Mouse (Mus musculus) embryonic facial prominence, embryonic 15.5 days (tissue): ENCODE data around the gene Cdcp2. TPM values are rescaled to one million over a fixed set of nuclear protein-coding genes. Genes with fewer than 3 reads are reported as not detected.
"Not testable (repeated sequence)": the region's sequence is repeated elsewhere in the genome, so short reads cannot be mapped to it uniquely, and the experiment has no call there.

Experiments used
- ATAC-seq: fragments of 200-750 bp; cut with Nextera tagmentation; 2 replicates; pipeline ENCODE4 v1.8.0; 2017; ENCODE audit warnings: low read depth, moderate TSS enrichment; ENCODE audit not compliant: insufficient number of reproducible peaks, low FRiP score, low TSS enrichment
- H3K27ac ChIP-seq: fragments of 300-500 bp; sonication (generic); replicated peaks from 2 replicates; pipeline ENCODE4 v1.5.1; 2015; ENCODE audit warnings: mild to moderate bottlenecking, inconsistent platforms
- H3K27me3 ChIP-seq: fragments of 300-500 bp; sonication (generic); 2 replicates; pipeline ENCODE4 v1.6.1; 2015; ENCODE audit warnings: inconsistent platforms
- H3K36me3 ChIP-seq: fragments of 300-500 bp; sonication (generic); 2 replicates; pipeline ENCODE4 v1.6.1; 2015; ENCODE audit warnings: mild to moderate bottlenecking, inconsistent platforms
- H3K4me1 ChIP-seq: fragments of 300-500 bp; sonication (generic); 2 replicates; pipeline ENCODE4 v1.6.1; 2015; ENCODE audit warnings: inconsistent platforms
- H3K4me2 ChIP-seq: fragments of 300-500 bp; sonication (generic); replicated peaks from 2 replicates; pipeline ENCODE4 v1.6.1; 2015; ENCODE audit warnings: mild to moderate bottlenecking, inconsistent platforms
- H3K4me3 ChIP-seq: fragments of 300-500 bp; sonication (generic); replicated peaks from 2 replicates; pipeline ENCODE4 v1.5.1; 2015; ENCODE audit warnings: mild to moderate bottlenecking, inconsistent platforms
- H3K9ac ChIP-seq: fragments of 300-500 bp; sonication (generic); 2 replicates; pipeline ENCODE4 v1.6.1; 2015; ENCODE audit warnings: inconsistent platforms
- H3K9me3 ChIP-seq: fragments of 300-500 bp; sonication (generic); replicated peaks from 2 replicates; pipeline ENCODE4 v1.6.1; 2016; ENCODE audit warnings: inconsistent platforms
- WGBS: fragments of 180-500 bp; shearing (Covaris S2); methylation state at CpG from one replicate; pipeline ENCODE4 v1.1.7; 2015; 5-methylcytosine and 5-hydroxymethylcytosine counted together
- polyA plus RNA-seq: library from polyadenylated mRNA; unstranded; fragments of >200 nt; fragmentation: Nextera tagmentation; extraction: Ambion mirVana; gene quantifications from 2 replicates; pipeline ENCODE4 v1.2.1, GENCODE M21; 2015

Gene Cdcp2
- polyA plus RNA-seq, 1 experiment from 2014 or later, result not detected

DNA sequence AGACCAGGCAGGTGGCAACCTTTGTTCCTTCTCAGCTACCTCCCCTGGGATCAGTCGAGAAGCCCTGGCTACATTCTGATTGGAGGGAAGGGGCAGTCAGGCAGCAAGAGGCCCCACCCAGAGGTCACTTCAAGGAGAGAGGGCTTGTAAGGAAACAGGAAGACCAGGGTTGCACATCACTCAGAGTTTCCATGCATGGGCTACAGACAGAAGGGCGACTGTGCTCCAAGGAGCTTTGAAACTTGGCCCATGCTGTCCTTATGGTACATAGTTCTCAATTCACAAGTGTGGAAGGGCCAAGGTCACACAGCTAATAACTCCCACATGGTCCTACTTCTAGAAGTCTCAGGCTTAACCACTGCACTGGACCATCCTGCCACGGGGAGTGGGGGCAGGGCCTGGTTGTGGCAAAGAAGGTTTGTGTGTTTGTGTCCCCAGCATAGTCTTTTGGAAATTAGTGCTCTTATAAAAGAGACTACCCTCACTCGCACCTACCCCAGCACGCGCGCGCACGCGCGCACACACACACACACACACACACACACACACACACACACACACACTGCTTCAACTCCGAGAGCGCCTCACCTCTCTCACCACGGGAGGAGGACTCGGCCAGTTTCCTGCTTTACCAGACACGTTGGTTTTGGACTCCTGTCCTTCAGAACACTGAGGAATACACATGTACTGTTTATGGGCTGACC is 2.1 kb upstream of the Cdcp2 start:
- H3K4me2 ChIP-seq, result no peak overlapping the region
- no peak overlapping the region for H3K4me3 ChIP-seq
- 58% methylated on average over 16 of the region's 16 CpGs for WGBS
- H3K4me1 ChIP-seq, result peaks cover 12% of the 10 kb centered on the region; the same call in 1 of the 2 replicates
- no peaks in the 10 kb centered on the region for H3K27me3 ChIP-seq
- H3K36me3 ChIP-seq, result no peaks in the 10 kb centered on the region
- H3K9me3 ChIP-seq, result no peaks in the 10 kb centered on the region
- no peak for ATAC-seq
- no peak overlapping the region for H3K9ac ChIP-seq
- no peak overlapping the region for H3K27ac ChIP-seq

DNA sequence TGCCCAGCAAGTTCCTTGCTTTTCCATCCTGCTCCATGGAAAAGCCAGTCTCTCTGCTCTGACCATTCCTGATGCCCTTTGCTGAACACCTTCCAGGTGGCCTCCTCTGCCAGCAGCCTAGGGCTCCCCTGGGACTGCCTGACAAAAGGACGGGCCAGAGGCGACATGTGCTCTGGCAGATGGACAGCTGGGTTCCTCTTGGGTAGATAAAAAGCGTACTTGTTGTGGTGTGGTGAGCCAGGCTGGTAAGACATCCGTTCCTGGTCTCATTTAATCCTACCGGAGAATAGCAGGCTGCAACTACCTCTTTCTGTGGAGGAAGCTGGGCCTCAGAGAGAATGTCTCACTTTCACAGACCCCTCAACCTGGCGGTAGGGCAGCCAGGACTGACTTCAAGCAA is 648 bp upstream of the Cdcp2 start:
- Histone ChIP-seq H3K4me1 (peaks cover 12% of the 10 kb centered on the region; the same call in 1 of the 2 replicates), H3K27ac (no peak overlapping the region), H3K4me3 (no peak overlapping the region), H3K4me2 (no peak overlapping the region), H3K9ac (no peak overlapping the region), H3K9me3 (no peaks in the 10 kb centered on the region), H3K27me3 (no peaks in the 10 kb centered on the region), H3K36me3 (no peaks in the 10 kb centered on the region)
- 23% methylated on average over 6 of the region's 6 CpGs for WGBS
- ATAC-seq, result no peak

DNA sequence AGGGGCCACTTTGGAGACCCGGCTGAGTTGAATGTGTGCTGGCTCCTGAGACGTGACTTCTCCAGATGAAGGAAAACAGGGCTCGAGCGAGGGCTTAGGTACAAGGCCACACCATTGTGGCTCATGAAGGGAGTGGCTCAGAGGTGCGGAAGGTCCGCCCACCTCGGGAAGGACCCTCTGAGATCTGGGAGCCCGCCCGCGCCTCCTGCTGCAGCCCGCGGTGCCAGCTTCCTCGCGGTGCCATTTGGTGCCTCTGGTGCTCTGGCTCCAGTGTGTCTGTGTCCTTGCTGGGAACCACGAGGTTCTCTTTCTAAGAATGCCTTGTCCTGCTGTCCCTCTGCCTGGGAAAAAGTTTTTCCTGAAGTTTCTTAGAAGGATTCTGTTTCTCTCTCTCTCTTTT is 1.2 kb downstream of the Cdcp2 start:
- H3K36me3 ChIP-seq, result no peaks in the 10 kb centered on the region
- ATAC-seq, result no peak
- H3K9ac ChIP-seq, result no peak overlapping the region
- WGBS, result 69% methylated on average over 15 of the region's 15 CpGs
- peaks cover 12% of the 10 kb centered on the region; the same call in 1 of the 2 replicates for H3K4me1 ChIP-seq
- no peaks in the 10 kb centered on the region for H3K9me3 ChIP-seq
- no peaks in the 10 kb centered on the region for H3K27me3 ChIP-seq
- H3K4me3 ChIP-seq, result no peak overlapping the region
- no peak overlapping the region for H3K27ac ChIP-seq
- H3K4me2 ChIP-seq, result no peak overlapping the region

DNA sequence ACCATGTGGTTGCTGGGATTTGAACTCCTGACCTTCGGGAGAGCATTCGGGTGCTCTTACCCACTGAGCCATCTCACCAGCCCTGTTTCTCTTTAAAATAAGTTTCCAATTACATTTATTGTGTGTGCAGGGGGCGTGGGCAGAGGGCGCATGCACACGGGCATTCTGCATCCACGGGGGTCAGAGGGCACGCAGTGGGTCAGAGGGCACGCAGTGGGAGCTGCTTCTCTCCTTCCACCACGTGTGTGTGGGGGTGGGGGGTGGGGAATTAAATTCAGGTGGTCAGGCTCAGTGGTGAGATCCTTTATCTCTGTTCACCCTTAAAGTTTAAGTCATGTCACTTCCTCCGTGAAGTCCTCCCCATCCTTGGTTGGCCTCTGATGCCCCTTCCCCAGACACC is 1.7 kb downstream of the Cdcp2 start:
- 55% methylated on average over 10 of the region's 10 CpGs for WGBS
- ATAC-seq, result no peak
- Histone ChIP-seq H3K27ac (no peak overlapping the region), H3K4me2 (no peak overlapping the region), H3K27me3 (no peaks in the 10 kb centered on the region), H3K4me1 (peaks cover 12% of the 10 kb centered on the region; the same call in 1 of the 2 replicates), H3K36me3 (no peaks in the 10 kb centered on the region), H3K4me3 (no peak overlapping the region), H3K9ac (no peak overlapping the region), H3K9me3 (no peaks in the 10 kb centered on the region)

DNA sequence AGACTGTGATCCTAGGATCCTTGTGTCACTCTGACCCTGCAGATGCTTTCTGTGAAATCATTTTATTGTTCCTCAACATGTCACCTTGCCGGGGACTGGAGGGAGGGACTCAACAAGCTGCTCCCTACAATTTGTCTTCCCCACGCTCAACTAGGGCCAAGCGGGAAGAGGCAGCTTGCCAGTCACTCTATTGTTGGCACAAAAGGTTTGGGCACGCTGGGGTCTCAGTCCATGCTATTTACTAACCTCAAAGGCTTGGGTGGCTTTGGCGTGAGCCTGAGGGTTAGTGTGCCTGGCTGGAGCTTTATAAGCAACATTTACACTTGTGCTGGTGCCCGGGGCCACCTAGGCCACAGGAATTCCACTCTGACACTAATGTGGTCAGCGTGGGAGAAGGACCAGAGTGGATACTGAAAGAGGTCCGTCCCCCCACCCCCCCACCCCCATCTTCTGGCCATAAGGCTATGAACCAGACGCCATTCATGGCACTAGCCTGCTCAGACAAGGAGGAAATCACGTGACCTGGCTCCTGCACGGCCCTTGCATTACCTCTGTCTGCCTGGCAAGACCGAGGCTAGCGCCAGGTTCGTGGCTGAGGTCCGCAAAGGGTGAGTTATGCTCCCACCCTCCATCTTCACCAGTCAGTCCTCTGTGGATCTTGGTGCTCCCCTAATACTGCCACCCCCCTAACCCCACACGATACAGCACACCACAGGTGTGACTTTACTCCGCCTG is 2.3 kb downstream of the Cdcp2 start:
- no peak overlapping the region for H3K9ac ChIP-seq
- peaks cover 12% of the 10 kb centered on the region; the same call in 1 of the 2 replicates for H3K4me1 ChIP-seq
- WGBS, result 70% methylated on average over 17 of the region's 17 CpGs
- H3K4me3 ChIP-seq, result no peak overlapping the region
- no peak overlapping the region for H3K4me2 ChIP-seq
- no peak for ATAC-seq
- no peaks in the 10 kb centered on the region for H3K36me3 ChIP-seq
- H3K27me3 ChIP-seq, result no peaks in the 10 kb centered on the region
- H3K27ac ChIP-seq, result no peak overlapping the region
- H3K9me3 ChIP-seq, result no peaks in the 10 kb centered on the region

DNA sequence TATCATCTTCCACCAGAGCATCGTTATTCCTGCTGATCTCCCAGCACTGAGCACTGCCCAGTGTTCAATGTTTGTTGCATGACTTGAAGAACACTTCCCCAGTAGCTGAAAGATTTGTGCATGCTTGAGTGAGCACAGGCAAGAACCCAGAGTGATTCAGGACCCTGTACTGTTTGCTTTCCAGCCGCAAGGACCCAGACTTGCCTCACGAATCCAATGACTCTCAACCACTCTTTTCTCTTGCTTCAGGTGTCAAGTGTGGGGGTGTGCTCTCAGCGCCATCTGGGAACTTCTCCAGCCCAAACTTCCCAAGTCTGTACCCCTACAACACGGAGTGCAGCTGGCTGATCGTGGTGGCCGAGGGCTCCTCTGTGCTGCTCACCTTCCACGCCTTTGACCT is 5.5 kb downstream of the Cdcp2 start:
- WGBS, result 67% methylated on average over 8 of the region's 8 CpGs
- no peaks in the 10 kb centered on the region for H3K27me3 ChIP-seq
- no peak overlapping the region for H3K27ac ChIP-seq
- H3K9me3 ChIP-seq, result no peaks in the 10 kb centered on the region
- H3K9ac ChIP-seq, result no peak overlapping the region
- ATAC-seq, result no peak
- no peak overlapping the region for H3K4me2 ChIP-seq
- H3K4me1 ChIP-seq, result no peaks in the 10 kb centered on the region
- no peaks in the 10 kb centered on the region for H3K36me3 ChIP-seq
- no peak overlapping the region for H3K4me3 ChIP-seq

DNA sequence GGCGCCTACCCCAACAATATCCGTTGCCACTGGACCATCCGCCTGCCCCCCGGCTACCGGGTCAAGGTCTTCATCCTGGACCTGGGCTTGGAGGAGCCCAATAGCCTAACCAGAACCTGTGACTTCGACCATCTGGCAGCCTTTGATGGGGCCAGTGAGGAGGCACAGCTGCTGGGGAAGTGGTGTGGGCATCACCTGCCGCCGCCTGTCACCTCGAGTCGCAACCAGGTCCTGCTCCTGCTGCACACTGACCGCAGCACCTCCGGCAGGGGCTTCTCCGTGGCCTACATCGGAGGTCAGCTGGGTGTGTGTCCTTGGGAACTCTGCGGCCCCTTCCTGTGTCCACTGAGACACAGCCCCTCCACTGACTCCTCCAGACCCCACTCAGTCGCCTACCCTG is 10.1 kb downstream of the Cdcp2 start:
- Histone ChIP-seq H3K9ac (no peak overlapping the region), H3K4me1 (0 out of 2 replicates have a peak, but pooled peaks cover 8% of the 10 kb centered on the region), H3K36me3 (no peaks in the 10 kb centered on the region), H3K4me3 (no peak overlapping the region), H3K27me3 (no peaks in the 10 kb centered on the region), H3K9me3 (no peaks in the 10 kb centered on the region), H3K4me2 (no peak overlapping the region), H3K27ac (no peak overlapping the region)
- 86% methylated on average over 16 of the region's 16 CpGs for WGBS
- no peak for ATAC-seq

DNA sequence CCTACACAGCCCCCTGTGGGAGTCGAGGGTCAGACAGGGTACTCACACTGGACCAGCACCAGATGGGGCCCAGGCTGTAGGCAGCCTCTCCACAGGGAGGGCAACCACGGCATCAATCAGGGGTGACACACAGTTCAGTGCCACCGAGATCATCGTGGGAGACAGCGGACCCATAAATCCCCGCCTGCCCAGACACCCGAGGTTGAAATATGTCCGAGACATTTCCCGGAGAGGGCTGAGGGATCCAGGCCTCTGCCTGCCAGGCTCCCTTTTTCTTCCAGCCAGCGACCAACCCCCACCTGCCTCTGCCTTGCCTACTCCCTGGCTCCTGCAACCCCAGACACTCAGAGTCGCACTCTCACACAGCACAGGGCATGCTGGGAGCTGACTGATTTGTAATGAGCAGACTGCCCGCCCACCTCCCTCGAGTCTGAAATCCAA is 11.6 kb downstream of the Cdcp2 start:
- no peak overlapping the region for H3K4me2 ChIP-seq
- 47% methylated on average over 13 of the region's 13 CpGs for WGBS
- no peak overlapping the region for H3K9ac ChIP-seq
- no peaks in the 10 kb centered on the region for H3K9me3 ChIP-seq
- H3K27ac ChIP-seq, result no peak overlapping the region
- no peak overlapping the region for H3K4me3 ChIP-seq
- no peaks in the 10 kb centered on the region for H3K27me3 ChIP-seq
- no peaks in the 10 kb centered on the region for H3K36me3 ChIP-seq
- 0 out of 2 replicates have a peak, but pooled peaks cover 8% of the 10 kb centered on the region for H3K4me1 ChIP-seq
- ATAC-seq, result no peak

DNA sequence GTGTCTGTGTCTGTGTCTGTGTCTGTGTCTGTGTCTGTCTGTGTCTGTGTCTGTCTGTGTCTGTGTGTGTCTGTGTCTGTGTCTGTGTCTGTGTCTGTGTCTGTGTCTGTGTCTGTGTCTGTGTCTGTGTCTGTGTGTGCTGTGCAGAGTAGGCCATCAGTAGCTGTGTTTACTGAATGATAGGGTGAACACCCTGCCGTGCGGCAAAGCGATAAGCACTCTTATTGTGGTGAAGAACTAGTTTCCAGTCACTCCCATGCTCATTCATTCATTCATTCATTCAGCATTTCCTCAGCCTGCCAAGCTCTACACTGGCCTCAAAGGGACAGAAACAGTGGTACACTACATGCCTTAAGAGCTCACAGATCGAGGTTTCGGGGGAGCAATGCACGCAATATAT is 12.5 kb downstream of the Cdcp2 start:
- H3K9me3 ChIP-seq, H3K4me1 ChIP-seq, H3K4me3 ChIP-seq, H3K27me3 ChIP-seq, H3K9ac ChIP-seq, ATAC-seq, H3K27ac ChIP-seq, H3K36me3 ChIP-seq, H3K4me2 ChIP-seq: not testable (repeated sequence)
- 93% methylated on average over 6 of the region's 6 CpGs for WGBS

DNA sequence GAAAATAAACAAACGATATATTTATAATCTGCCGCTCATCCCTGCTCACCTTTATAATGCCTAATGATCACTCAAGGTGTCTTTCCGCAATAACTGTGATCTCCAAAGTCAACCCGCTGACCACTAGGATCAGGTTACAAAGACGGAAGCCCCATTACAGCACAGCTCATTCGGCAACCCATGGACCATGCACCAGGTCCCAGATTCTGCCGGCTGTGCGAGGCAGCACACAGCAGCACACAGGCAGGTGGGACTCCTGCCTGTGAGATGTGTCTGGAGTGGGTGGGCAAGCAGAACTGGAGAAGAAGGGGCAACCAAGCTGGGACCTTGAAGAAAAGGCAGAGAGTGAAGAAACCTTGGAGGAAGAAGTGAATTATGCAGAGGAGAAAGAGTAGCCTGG is 17.6 kb downstream of the Cdcp2 start:
- H3K9ac ChIP-seq, result no peak overlapping the region
- ATAC-seq, result no peak
- H3K27me3 ChIP-seq, result no peaks in the 10 kb centered on the region
- 41% methylated on average over 8 of the region's 8 CpGs for WGBS
- no peak overlapping the region for H3K4me3 ChIP-seq
- H3K4me2 ChIP-seq, result no peak overlapping the region
- H3K4me1 ChIP-seq, result peaks cover 13% of the 10 kb centered on the region; the same call in 1 of the 2 replicates
- H3K9me3 ChIP-seq, result no peaks in the 10 kb centered on the region
- H3K36me3 ChIP-seq, result no peaks in the 10 kb centered on the region
- no peak overlapping the region for H3K27ac ChIP-seq

DNA sequence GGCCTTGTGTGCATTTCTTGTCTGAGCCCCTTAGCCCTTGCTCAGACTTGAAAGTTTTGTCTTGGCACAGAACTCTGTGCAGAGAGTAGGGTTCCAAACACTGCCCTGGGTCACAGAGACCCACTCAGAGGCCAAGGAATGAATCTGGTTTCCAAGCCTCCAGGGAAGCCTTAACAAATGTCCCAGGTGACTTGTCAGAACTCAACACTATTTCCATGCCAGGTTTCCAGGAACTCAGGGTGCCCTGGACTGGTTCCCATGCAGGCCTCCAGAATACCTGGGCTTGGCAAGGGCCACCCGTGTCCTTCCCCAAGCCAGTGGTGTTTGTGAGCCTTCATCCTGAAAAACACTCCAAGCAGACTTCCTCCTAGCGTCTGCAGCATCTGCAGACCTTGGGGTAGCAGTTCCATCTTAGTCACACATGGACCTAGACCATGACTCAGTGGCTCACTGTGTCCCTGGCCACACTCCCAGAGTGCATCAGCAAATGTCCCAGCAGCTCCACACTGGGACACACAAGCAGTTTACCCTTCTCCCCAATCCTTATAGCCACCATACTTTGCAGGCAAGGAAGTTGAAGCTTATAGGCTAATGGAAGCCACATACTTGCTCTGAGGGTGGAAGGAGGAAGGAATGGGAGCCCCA is 21.2 kb downstream of the Cdcp2 start:
- H3K4me2 ChIP-seq, result no peak overlapping the region
- WGBS, result 76% methylated on average over 2 of the region's 2 CpGs
- peaks cover 24% of the 10 kb centered on the region for H3K4me1 ChIP-seq
- H3K27me3 ChIP-seq, result no peaks in the 10 kb centered on the region
- no peaks in the 10 kb centered on the region for H3K36me3 ChIP-seq
- no peak for ATAC-seq
- H3K9ac ChIP-seq, result no peak overlapping the region
- no peak overlapping the region for H3K4me3 ChIP-seq
- no peaks in the 10 kb centered on the region for H3K9me3 ChIP-seq
- H3K27ac ChIP-seq, result no peak overlapping the region
